Mouse (Mus musculus): ENCODE data around the gene Henmt1.

The Henmt1 gene

DNA sequence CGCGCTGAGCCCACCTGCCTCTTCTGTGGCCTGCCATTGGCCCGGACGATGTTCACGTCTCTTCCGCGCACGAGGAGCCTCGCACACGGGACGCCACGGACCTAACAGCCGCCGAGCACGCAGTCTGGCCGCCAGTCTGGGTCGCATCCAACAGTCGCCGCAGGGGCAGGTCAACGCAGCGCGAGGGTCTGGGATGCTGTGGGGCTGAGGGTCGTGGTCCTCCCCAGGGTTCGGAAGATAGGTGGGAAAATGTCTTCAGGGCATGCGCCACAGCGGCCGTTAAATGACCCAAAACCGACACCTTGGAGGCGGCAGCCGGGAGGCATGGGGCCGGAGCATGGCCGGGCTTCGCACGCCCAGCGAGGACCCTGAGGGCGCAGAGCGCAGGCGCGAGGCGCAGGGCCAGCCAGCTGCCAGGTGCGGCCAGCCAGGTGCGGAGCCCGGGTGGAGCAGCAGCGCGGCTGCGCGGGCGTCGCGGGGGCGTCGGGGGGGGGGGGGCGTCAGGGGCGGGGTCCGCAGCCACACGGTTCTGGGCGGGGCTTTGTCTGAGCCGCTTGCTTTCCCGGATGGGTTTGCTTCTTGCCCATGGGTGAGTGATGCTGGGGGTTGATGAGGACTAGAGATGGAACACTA is 444 bp downstream of the Henmt1 start, which contains the start of gene Gm9857:
Gm9857 (minus strand) TSS at position 445 of the 633 bp plus-strand sequence.
- peak; percentile 43 to 61 for DNase-seq

GRCm38 (mm10) chr3:108940996-108941395 is 1.3 kb downstream of the Henmt1 start:
- DNase-seq: no peak

GRCm38 (mm10) chr3:108957976-108958375 is 18.3 kb downstream of the Henmt1 start:
- no peak for DNase-seq

GRCm38 (mm10) chr3:108959680-108960295 is 20.1 kb downstream of the Henmt1 start:
- no peak for DNase-seq

DNA sequence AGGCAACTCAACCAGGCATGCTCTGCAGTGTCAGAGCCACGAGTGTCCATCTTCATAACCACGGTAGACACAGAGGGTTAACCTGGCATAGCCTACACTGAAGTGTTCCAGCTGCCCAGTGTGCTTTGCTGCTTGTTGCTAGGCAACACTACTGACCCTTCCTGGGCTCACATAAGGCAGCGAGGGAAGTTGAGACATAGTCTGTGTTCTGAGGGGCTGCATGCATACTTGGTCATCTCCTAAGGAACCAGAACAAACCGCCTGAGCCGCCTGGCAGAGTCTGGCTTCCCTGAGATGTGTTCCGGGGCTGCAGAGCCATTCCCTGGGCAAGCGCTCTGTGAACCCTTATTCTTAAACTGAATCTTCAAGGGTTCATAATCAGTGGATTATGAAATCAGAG is 21.6 kb downstream of the Henmt1 start:
- peak in 1 of 2 experiments; percentile 12 for DNase-seq

GRCm38 (mm10) chr3:108961655-108962054 is 22.0 kb downstream of the Henmt1 start:
- DNase-seq: no peak

GRCm38 (mm10) chr3:108963278-108963677 is 23.6 kb downstream of the Henmt1 start:
- DNase-seq: no peak

GRCm38 (mm10) chr3:108963776-108964175 is 24.1 kb downstream of the Henmt1 start:
- DNase-seq: no peak

DNA sequence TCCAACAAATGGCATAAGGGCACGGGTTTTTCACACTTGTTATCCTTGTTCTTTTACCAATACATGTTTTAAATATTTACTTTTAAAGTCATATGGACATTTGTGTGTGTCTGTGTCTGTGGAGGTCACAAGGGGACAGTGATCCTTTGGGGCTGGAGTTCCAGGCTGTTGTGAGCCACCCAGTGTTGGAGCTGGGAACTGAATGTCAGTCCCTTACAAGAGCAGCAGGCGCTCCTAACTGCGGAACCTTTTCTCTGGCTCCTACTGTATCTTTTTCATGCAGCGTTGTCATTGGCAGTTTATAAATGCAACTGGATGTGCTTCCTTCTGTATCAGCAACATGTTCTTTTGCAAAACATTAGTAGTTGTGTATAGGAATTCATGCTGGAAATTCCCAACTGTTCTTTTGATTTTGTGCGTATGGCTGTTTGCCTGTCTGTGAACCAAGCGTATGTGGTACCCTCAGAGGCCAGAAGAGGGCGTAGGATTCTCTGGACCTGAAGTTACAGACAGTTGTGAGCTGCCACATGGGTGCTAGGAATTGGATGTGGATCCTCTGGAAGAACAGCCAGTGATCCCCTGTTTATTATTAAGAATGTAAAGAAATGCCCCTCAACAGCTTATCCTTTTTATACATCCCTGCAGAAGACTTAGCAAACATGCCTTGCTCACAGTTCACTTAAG is 24.8 kb downstream of the Henmt1 start:
- DNase-seq: peak in 1 of 2 experiments; percentile 35

DNA sequence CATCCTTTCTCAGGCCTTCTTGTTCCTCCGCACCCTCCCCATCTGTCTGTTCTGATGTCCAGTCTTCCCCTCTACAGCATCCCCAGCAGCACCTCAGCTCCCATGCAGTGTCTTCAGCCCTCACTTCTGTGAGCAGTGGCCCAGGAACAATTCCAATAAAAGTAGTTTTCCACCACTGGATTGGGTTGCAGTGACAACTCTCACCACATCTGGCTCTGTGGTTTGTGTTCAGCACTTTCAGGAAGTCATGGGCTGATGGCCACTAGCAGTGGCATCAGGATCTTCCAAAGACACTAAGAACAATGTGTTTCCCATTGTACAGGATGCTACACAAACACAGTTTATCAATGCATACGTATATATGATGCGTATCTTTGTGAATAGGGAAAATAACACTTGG is 26.4 kb downstream of the Henmt1 start:
- no peak for DNase-seq

DNA sequence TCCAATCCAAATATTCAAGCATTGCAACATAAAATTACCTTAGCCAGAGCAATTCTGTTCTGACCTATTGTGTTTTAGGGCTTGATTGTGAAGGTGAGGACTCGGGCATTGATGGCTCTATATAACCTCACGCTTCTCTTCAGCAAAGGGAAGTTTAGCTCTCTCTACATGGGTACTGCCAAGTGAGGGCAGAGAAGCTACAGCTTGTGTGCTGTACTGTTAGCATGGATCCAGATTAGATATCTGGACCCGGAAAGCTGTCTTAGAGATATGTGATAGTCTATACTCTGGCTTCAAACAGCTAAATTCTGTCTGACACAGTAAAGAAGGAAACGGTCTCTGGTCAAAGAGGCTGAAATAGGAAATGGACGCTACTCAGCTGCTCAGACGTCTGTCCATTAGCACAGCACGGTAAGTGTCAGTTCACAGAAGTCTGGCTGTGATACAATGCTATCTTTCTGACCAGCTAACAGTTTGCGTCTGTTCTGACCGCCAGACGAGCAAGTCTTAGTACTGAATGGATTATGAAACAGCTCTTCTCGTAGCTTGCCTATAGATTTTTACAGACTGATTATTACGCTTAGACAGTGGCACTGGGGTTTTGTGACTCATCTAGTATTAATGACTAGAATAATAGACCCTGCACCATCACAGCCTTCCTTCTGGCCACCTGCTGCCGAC is 34.4 kb downstream of the Henmt1 start:
- DNase-seq: no peak

DNA sequence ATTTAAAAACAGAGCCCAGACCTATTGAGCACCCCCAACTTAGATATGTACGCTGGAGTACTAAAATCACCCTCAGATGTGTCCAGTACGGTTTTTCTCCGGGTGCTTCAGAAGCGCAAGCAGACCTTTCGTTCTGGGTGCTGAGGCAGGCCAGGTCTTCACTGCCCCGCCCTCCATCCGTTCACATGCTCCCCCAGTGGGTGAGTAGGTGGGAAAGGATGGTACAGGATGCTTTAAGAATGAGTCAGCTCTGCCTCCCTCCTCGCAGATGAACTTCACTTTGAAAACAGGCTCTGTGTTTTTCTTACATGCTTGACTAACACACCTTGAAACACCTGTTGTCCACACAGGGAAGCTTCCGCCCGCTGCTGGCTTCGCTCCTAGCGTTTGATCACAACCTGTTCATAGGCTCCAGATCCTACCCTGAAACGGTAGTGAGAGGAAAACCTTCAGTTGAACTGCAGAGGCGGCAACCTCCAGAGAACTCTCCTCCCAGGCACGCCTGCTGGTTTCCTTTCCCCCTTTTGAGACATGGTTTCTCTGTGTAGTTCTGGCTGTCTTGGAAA is 35.3 kb downstream of the Henmt1 start:
- peak; percentile 42 to 52 for DNase-seq

DNA sequence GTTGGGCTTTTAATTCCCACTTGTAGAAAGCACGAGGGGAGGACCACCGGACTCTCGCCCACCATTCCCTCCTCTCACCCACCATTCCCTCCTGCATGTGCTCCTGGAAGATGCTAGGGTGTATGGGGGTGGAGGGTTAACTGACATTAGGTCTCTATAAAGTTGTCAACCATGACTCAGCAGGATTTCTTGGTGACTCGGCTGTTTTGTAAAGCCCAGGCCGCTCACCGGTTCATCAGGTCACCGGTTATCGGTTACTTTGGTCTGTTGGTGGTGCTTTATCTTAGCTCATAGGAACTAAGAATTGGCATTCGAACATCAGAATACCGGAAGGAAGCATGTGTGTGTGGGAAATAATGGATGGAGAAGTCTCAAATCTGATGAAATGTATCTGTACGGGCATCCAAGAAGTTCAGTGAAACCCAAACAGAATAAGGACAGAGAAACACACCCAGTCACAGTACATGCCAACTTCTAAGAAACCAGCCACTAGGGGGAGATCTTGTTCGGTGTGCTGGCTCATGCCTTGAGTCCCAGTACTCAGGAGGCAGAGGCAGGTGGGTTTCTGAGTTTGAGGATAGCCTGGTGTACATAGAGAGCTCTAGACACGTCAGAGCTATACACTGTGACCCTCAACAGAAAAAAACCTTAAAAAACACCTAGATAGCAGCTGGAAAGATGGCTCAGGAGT is 37.8 kb downstream of the Henmt1 start:
- DNase-seq: no peak

DNA sequence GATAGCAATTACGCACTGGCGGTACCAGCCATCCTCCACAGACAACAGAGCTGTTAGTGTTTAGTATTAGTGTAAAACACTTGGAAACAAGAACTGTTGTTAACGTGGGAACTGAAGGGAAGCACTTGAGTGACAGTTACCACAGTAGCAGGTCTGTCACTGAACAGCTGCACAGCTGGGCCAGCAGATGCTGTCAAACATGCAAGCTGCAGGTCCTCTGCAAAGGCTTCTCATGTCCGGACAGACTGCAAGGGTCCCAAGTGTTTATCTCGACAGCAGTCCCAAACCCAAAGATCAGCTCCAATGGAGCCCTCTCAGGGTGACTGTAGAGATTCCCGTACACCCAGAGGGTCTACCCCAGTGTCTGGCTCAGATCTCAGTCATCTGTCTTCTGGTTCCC is 42.3 kb downstream of the Henmt1 start:
- no peak for DNase-seq

DNA sequence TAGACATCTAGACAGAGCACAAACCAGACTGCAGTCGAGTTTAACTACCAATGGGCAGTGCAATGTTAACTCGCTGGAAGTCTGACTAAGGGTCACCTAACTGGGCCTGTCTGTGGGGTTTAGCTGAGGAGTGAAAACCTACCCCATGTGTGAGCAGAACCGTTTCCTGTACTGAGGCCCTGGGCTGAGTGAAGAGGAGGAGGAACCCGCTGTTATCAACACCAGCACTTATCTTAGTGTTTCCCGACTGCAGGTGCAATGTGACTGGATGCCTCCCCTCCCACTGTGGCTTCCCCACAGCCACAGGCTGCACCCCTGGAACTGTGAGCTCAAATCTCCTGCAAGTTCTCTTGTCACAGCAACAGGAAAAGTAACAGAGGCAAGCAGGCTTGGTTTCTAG is 44.3 kb downstream of the Henmt1 start:
- DNase-seq: no peak

DNA sequence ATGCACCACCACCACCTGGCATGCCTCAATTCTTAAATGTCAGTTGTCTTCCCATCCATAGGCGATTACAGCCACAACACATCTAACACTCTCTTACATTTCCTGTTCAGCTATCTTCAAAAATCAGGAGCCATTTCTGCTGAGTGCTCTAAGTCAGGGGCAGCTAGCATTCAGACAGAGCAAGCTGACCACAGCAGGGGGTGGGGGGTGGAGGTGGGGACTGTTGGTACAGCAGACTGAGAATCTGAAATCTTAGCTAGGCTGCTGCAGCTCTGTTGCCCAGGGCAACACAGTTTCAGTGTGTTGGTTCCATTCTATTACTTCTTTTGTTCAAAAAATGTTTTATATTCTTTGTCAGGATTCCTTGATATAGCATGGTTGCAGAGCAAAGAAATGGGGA is 46.9 kb downstream of the Henmt1 start:
- DNase-seq: no peak

DNA sequence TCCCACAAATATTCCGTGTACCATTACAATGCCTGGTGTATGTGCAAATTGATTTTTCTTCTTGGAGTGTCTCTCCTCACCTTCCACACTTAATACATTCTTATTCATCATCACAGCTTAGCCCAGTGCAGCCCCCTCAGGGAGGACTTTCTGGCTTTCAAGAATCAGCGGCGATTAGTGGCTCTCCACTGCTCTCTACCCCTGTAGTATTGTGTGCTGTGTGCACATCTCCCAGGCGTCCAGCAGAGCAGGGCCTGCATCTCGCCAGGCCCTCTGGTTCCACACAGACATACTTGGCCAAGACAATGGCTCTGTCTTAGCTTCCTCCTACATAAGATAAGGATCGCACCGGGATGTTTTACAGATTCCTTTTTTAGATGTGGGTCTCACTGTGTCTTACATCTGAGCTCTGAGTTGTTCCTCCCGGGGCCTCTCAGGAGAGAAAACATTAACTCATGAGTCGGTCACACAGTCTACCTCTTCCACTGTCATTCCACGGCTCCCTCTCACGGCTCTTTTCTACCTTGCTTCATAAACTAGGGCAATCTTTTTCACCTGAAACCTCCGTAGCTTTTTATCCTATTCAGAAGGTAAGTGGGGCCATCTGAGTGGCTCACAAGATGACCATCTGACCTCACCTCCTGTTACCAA is 47.5 kb downstream of the Henmt1 start:
- DNase-seq: no peak

- DNase-seq: no peak
These were observed 50.4 kb downstream of the Henmt1 start for GRCm38 (mm10) chr3:108989971-108990548.

- DNase-seq: no peak
These were observed 54.8 kb downstream of the Henmt1 start for GRCm38 (mm10) chr3:108994477-108994876.

GRCm38 (mm10) chr3:108995379-108995778 is 55.7 kb downstream of the Henmt1 start:
- DNase-seq: no peak

DNA sequence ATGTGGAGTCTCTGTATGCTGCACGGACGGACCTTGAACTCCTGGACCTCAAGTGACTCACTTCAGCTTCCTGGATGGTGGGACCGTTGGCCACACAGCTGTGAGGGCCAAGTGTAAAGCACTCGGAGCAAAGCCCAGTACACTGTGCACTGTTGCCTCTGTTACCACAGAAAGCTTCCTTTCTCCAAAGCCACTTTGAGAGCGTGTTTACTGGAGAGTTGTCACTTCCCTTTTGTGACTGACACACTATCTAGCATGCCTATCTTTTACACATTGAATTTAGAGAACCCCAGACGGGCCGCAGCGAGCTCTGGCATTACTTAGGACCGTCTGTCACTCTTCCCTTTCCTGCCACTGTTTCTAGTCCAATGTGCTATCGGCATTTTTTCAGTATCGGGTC is 57.6 kb downstream of the Henmt1 start:
- no peak for DNase-seq

DNA sequence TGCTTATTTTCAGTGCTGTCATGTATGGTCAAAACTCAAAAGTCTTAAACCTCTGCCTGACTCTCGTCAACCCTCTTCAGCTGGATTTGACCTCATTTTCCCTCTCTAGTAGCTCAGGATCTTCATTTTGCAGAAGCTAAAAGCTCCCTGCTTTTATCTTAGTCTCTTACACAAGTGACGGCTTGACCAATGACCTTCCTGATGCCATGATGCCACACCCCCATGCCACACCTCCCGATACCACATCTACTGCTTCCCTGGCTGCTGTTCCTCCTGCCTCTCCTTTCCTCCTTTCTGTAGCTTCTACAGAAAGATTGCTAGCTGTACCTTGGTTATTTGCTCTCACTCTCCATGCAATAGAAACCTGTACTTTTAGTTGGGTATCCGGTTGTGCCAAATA is 58.1 kb downstream of the Henmt1 start:
- no peak for DNase-seq

Measured in kidney, postnatal 4 days (tissue).